Mouse (Mus musculus): ENCODE results near the gene Pias4. TPM values are rescaled to one million over a fixed set of nuclear protein-coding genes. Genes with fewer than 3 reads are reported as not detected.
"Not testable (repeated sequence)": the region's sequence is repeated elsewhere in the genome, so short reads cannot be mapped to it uniquely, and the experiment has no call there.

The Pias4 gene
- polyA plus RNA-seq, 1 experiment from 2014 or later: 36.1 TPM

DNA sequence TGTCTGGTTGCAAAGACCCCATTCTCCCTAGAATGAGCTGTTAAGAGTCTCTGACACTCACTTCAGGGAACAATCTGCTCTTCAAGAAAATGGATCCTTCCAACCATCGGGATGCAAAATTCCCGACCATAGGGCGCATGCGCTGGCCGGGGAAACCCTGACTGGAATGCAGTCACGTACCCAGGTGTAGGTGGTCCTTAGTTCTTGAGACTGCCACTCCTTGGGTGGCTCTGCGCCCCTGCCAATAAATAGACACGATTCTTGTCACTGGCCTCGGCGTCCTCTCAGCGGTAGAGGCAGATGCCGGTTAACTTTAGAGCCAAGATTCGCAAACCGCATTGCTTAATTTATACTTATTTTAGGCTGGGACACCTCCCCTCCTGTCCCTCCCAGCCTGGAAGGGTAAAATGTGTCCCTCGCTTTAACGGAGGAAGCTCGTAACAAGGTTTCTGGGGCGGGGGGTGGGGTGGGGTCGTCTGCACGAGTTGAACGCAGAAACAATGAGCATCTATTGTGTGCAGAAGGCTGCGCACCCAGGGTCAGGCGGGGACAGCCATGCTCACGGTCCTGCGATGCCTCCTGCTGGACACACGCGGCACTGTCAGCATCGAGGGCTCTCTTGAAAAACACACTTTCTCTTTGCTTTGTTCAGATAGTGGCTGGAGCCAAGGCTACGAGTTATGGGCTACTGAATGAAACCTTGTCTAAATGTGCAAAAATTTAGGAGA, 7.1 kb upstream of the Pias4 start:
- DNase-seq (ENCODE audit: low spot score) (peak; percentile 94), ATAC-seq (replicated peaks; ENCODE audit: insufficient number of reproducible peaks, low FRiP score, low TSS enrichment, low read depth) (peak; percentile 64)
- Histone ChIP-seq H3K27ac (replicated peaks; ENCODE audit: low read depth, low read length) (peak overlapping the region; percentile 82), H3K9me3 (replicated peaks; ENCODE audit: control insufficient read depth, low read length) (no peaks in the 10 kb centered on the region), H3K4me1 (ENCODE audit: control insufficient read depth, insufficient read depth, low read length) (peaks cover 2% of the 10 kb centered on the region; the same call in 1 of the 2 replicates), H3K9ac (replicated peaks; ENCODE audit: low read length) (peak overlapping the region; percentile 65), H3K27me3 (ENCODE audit: control insufficient read depth, insufficient read depth, low read length) (no peaks in the 10 kb centered on the region), H3K36me3 (replicated peaks; ENCODE audit: control insufficient read depth, insufficient read depth, low read depth, low read length) (peaks cover 20% of the 10 kb centered on the region), H3K4me3 (ENCODE audit: low read depth, low read length) (peak overlapping the region; percentile 34), H3K4me2 (ENCODE audit: low read depth, low read length) (peak overlapping the region; percentile 72)
- WGBS: 2% methylated on average over 29 of the region's 29 CpGs

DNA sequence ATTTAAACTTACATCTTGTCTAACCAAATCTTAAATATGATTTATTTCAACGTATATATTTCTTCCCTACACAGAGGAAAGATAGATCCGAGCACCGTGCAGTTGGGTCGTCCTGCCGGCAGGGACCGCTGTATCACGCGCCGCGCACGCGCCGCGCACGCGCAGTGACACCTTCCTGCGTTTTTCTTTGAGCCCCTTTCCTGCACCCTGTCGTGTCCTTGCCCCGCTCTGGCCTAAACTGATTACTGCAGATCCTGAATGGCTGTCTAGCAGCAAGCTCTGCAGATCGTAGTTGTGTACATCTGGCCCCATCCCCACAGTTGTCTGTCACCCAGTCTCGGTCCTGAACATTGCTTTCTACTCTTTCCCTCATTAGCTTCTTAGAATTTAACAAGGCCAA, 5.4 kb upstream of the Pias4 start:
- 5% methylated on average over 21 of the region's 21 CpGs for WGBS

DNA sequence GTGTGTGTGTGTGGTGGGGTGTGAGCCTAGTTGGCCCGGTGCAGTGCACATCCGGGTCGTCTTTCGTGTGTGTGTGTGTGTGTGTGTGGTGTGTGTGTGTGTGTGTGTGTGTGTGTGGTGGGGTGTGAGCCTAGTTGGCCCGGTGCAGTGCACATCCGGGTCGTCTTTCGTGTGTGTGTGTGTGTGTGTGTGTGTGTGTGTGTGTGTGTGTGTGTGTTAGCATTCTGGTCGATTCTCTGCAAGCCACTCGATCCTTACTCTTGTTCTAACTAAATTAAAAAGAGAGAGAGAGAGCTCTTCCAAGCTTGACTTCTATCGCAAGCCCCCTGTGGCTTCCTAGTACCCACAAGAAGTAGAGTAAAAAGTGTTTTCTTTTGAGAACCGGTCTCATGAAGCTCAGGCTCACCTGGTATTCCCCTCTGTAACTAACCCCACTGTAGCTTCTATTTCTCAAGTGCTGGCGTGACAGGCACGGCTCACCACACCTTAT, 1.7 kb upstream of the Pias4 start:
- H3K4me3 ChIP-seq (ENCODE audit: low read depth, low read length); DNase-seq (ENCODE audit: low spot score); ATAC-seq (replicated peaks; ENCODE audit: insufficient number of reproducible peaks, low FRiP score, low TSS enrichment, low read depth); H3K27me3 ChIP-seq (ENCODE audit: control insufficient read depth, insufficient read depth, low read length); H3K36me3 ChIP-seq (replicated peaks; ENCODE audit: control insufficient read depth, insufficient read depth, low read depth, low read length); H3K9ac ChIP-seq (replicated peaks; ENCODE audit: low read length); H3K27ac ChIP-seq (replicated peaks; ENCODE audit: low read depth, low read length); H3K4me2 ChIP-seq (ENCODE audit: low read depth, low read length); H3K9me3 ChIP-seq (replicated peaks; ENCODE audit: control insufficient read depth, low read length); H3K4me1 ChIP-seq (ENCODE audit: control insufficient read depth, insufficient read depth, low read length): not testable (repeated sequence)
- 42% methylated on average over 13 of the region's 14 CpGs for WGBS

More for the DNA sequence above, 5.4 kb upstream of the Pias4 start:
- ATAC-seq (replicated peaks; ENCODE audit: insufficient number of reproducible peaks, low FRiP score, low TSS enrichment, low read depth) (no peak), DNase-seq (ENCODE audit: low spot score) (peak; percentile 89)
- peaks cover 6% of the 10 kb centered on the region for H3K36me3 ChIP-seq (replicated peaks; ENCODE audit: control insufficient read depth, insufficient read depth, low read depth, low read length)
- peak overlapping the region; percentile 71 for H3K27ac ChIP-seq (replicated peaks; ENCODE audit: low read depth, low read length)
- 0 out of 2 replicates have a peak, but pooled peaks cover 2% of the 10 kb centered on the region for H3K4me1 ChIP-seq (ENCODE audit: control insufficient read depth, insufficient read depth, low read length)
- H3K9me3 ChIP-seq (replicated peaks; ENCODE audit: control insufficient read depth, low read length): no peaks in the 10 kb centered on the region
- H3K4me2 ChIP-seq (ENCODE audit: low read depth, low read length): peak overlapping the region; percentile 13; the same call in 1 of the 2 replicates
- H3K9ac ChIP-seq (replicated peaks; ENCODE audit: low read length): peak overlapping the region; percentile 46
- no peak overlapping the region for H3K4me3 ChIP-seq (ENCODE audit: low read depth, low read length)
- H3K27me3 ChIP-seq (ENCODE audit: control insufficient read depth, insufficient read depth, low read length): no peaks in the 10 kb centered on the region

DNA sequence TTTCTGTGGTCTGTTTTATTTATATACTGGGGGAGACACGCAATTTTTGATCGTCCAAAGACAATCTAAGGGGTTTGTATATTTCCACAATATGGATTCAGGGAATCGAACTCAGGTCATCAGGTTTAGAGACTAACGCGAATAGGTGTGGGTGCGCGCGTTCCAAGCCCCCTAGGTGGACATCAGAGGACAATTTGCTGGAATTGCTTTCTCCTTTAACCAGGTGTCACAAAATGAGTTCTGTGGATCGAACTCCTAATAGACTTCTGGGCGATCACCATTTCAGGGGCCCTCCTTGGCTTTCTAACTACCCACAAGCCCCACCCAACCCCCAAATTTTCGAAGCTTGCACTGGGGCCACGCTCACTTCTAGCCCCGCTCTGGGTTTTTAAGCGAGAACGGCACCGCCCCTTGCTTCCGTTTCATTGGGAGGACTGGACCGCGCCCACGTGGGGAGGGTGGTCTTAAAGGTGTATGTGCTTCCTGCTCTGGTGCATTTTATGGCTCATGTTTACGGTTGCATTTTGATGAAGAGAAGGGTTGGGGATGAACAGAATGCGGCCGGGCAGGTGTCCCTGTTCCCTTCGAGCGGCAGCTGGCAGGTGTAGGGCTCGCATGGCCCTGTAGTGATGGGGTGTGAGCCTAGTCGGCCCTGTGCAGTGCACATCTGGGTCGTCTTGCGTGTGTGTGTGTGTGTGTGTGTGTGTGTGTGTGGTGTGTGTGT, 960 bp upstream of the Pias4 start:
- peaks cover 2% of the 10 kb centered on the region; the same call in 1 of the 2 replicates for H3K4me1 ChIP-seq (ENCODE audit: control insufficient read depth, insufficient read depth, low read length)
- peak overlapping the region; percentile 55 for H3K4me2 ChIP-seq (ENCODE audit: low read depth, low read length)
- WGBS: 4% methylated on average over 29 of the region's 29 CpGs

DNA sequence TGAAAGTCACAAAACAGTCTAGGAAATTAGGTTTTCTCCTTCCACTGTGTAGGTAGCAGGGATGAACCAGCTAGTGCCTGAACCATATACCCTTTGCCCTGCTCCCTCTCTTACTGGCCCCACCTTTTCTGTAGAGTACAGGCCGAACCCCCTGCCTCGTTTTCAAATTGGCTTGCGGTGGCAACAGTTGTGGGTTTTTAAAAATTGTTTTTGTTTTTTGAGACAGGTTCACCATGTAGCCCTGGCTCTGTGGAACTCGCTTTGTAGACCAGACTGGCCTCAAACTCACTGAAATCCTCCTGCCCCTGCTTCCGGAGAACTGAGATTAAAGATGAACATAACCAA, 336 bp upstream of the Pias4 start:
- DNase-seq (ENCODE audit: low spot score) (no peak), ATAC-seq (replicated peaks; ENCODE audit: insufficient number of reproducible peaks, low FRiP score, low TSS enrichment, low read depth) (peak; percentile 64)
- Histone ChIP-seq H3K9ac (replicated peaks; ENCODE audit: low read length) (no peak overlapping the region), H3K4me1 (ENCODE audit: control insufficient read depth, insufficient read depth, low read length) (peaks cover 2% of the 10 kb centered on the region; the same call in 1 of the 2 replicates), H3K27ac (replicated peaks; ENCODE audit: low read depth, low read length) (peak overlapping the region; percentile 36; the same call in 1 of the 2 replicates), H3K9me3 (replicated peaks; ENCODE audit: control insufficient read depth, low read length) (no peaks in the 10 kb centered on the region), H3K4me2 (ENCODE audit: low read depth, low read length) (peak overlapping the region; percentile 55), H3K36me3 (replicated peaks; ENCODE audit: control insufficient read depth, insufficient read depth, low read depth, low read length) (no peaks in the 10 kb centered on the region; the same call in 1 of the 2 replicates), H3K4me3 (ENCODE audit: low read depth, low read length) (peak overlapping the region; percentile 96), H3K27me3 (ENCODE audit: control insufficient read depth, insufficient read depth, low read length) (no peaks in the 10 kb centered on the region)
- 8% methylated on average over 5 of the region's 5 CpGs for WGBS

More for the DNA sequence above, 960 bp upstream of the Pias4 start:
- 0 out of 2 replicates have a peak, but pooled peaks have one; percentile 16 for ATAC-seq (replicated peaks; ENCODE audit: insufficient number of reproducible peaks, low FRiP score, low TSS enrichment, low read depth)
- H3K27ac ChIP-seq (replicated peaks; ENCODE audit: low read depth, low read length): peak overlapping the region; percentile 36; the same call in 1 of the 2 replicates
- H3K27me3 ChIP-seq (ENCODE audit: control insufficient read depth, insufficient read depth, low read length): no peaks in the 10 kb centered on the region
- H3K9me3 ChIP-seq (replicated peaks; ENCODE audit: control insufficient read depth, low read length): no peaks in the 10 kb centered on the region
- no peaks in the 10 kb centered on the region; the same call in 1 of the 2 replicates for H3K36me3 ChIP-seq (replicated peaks; ENCODE audit: control insufficient read depth, insufficient read depth, low read depth, low read length)
- peak overlapping the region; percentile 48 for H3K9ac ChIP-seq (replicated peaks; ENCODE audit: low read length)
- peak overlapping the region; percentile 96 for H3K4me3 ChIP-seq (ENCODE audit: low read depth, low read length)
- peak; percentile 87 for DNase-seq (ENCODE audit: low spot score)

DNA sequence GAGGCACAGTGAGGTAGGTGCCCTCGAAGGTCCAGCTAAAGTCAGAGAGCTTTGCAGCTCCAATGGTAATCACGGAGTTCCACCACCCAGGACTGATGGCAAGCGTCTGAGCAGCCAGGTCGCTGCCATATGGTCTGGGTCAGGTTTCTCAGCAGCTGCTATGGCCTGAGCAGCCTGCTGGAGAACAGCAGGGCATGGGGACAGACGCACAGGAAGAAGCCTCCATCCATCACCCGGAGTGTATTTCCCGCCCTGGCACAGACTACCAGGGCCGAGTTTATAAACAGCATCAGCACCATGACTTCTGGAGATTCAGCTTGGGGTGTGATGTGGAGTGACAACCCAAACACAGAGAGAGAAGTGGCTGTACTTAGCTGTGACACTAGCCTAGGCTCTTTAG, 2.6 kb downstream of the Pias4 start:
- Histone ChIP-seq H3K27ac (replicated peaks; ENCODE audit: low read depth, low read length) (no peak overlapping the region), H3K4me2 (ENCODE audit: low read depth, low read length) (no peak overlapping the region), H3K4me1 (ENCODE audit: control insufficient read depth, insufficient read depth, low read length) (peaks cover 2% of the 10 kb centered on the region; the same call in 1 of the 2 replicates), H3K36me3 (replicated peaks; ENCODE audit: control insufficient read depth, insufficient read depth, low read depth, low read length) (peaks cover 3% of the 10 kb centered on the region), H3K9me3 (replicated peaks; ENCODE audit: control insufficient read depth, low read length) (no peaks in the 10 kb centered on the region), H3K9ac (replicated peaks; ENCODE audit: low read length) (no peak overlapping the region), H3K27me3 (ENCODE audit: control insufficient read depth, insufficient read depth, low read length) (no peaks in the 10 kb centered on the region), H3K4me3 (ENCODE audit: low read depth, low read length) (no peak overlapping the region)
- 82% methylated on average over 8 of the region's 8 CpGs for WGBS
- ATAC-seq (replicated peaks; ENCODE audit: insufficient number of reproducible peaks, low FRiP score, low TSS enrichment, low read depth) (no peak), DNase-seq (ENCODE audit: low spot score) (no peak)

DNA sequence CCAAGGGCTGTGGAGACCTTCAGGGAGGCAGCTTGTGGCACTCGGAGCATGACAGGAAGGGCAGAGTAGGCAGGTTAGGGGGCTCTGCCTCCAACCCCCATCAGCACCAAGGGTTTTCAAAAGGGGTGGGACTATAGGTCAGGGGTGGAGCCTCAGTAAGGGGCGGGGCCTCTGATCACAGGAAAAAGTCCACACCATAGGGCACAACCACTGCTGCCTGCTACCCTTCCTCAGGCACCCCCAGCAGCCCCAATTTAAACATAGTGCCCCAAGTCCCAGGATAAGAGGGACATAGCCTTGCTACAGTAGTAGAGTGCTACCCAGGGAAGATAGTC, 5.4 kb downstream of the Pias4 start:
- Histone ChIP-seq H3K9me3 (replicated peaks; ENCODE audit: control insufficient read depth, low read length) (no peaks in the 10 kb centered on the region), H3K4me2 (ENCODE audit: low read depth, low read length) (no peak overlapping the region), H3K9ac (replicated peaks; ENCODE audit: low read length) (no peak overlapping the region), H3K4me1 (ENCODE audit: control insufficient read depth, insufficient read depth, low read length) (peaks cover 2% of the 10 kb centered on the region; the same call in 1 of the 2 replicates), H3K36me3 (replicated peaks; ENCODE audit: control insufficient read depth, insufficient read depth, low read depth, low read length) (peaks cover 3% of the 10 kb centered on the region), H3K27ac (replicated peaks; ENCODE audit: low read depth, low read length) (no peak overlapping the region), H3K4me3 (ENCODE audit: low read depth, low read length) (no peak overlapping the region), H3K27me3 (ENCODE audit: control insufficient read depth, insufficient read depth, low read length) (no peaks in the 10 kb centered on the region)
- ATAC-seq (replicated peaks; ENCODE audit: insufficient number of reproducible peaks, low FRiP score, low TSS enrichment, low read depth) (no peak), DNase-seq (ENCODE audit: low spot score) (no peak)
- WGBS: 69% methylated on average over 2 of the region's 2 CpGs

Data from embryonic facial prominence, embryonic 11.5 days (tissue).